Mouse (Mus musculus) hindbrain, embryonic 12.5 days (tissue): ENCODE data around the gene Cltb. TPM values are rescaled to one million over a fixed set of nuclear protein-coding genes. Genes with fewer than 3 reads are reported as not detected.

ENCODE experiments used
- ATAC-seq: fragments of 200-750 bp; cut with Nextera tagmentation; 2 replicates; pipeline ENCODE4 v1.8.0; 2017; ENCODE audit warnings: moderate TSS enrichment; ENCODE audit not compliant: low FRiP score
- H3K27ac ChIP-seq: fragments of 300-500 bp; sonication (generic); 2 replicates; pipeline ENCODE4 v1.5.1; 2016; ENCODE audit warnings: mild to moderate bottlenecking
- H3K27me3 ChIP-seq: fragments of 300-500 bp; sonication (generic); 2 replicates; pipeline ENCODE4 v1.6.1; 2016; ENCODE audit warnings: mild to moderate bottlenecking
- H3K36me3 ChIP-seq: fragments of 300-500 bp; sonication (generic); 2 replicates; pipeline ENCODE4 v1.6.1; 2016; ENCODE audit warnings: mild to moderate bottlenecking
- H3K4me1 ChIP-seq: fragments of 300-500 bp; sonication (generic); 2 replicates; pipeline ENCODE4 v1.6.1; 2016
- H3K4me2 ChIP-seq: fragments of 300-500 bp; sonication (generic); replicated peaks from 2 replicates; pipeline ENCODE4 v1.6.1; 2016; ENCODE audit warnings: mild to moderate bottlenecking
- H3K4me3 ChIP-seq: fragments of 300-500 bp; sonication (generic); 2 replicates; pipeline ENCODE4 v1.5.1; 2016; ENCODE audit warnings: mild to moderate bottlenecking
- H3K9ac ChIP-seq: fragments of 300-500 bp; sonication (generic); 2 replicates; pipeline ENCODE4 v1.6.1; 2016; ENCODE audit warnings: mild to moderate bottlenecking, moderate library complexity
- H3K9me3 ChIP-seq: fragments of 300-500 bp; sonication (generic); replicated peaks from 2 replicates; pipeline ENCODE4 v1.6.1; 2016; ENCODE audit warnings: mild to moderate bottlenecking
- WGBS: fragments of 180-500 bp; shearing (Covaris S2); methylation state at CpG from one replicate; pipeline ENCODE4 v1.1.7; 2016; 5-methylcytosine and 5-hydroxymethylcytosine counted together
- microRNA-seq: library from miRNA; unstranded; fragments of <30 nt; microRNA quantifications from one replicate; pipeline ENCODE4, GENCODE M21; 2017
- polyA plus RNA-seq: library from polyadenylated mRNA; unstranded; fragments of >200 nt; fragmentation: Nextera tagmentation; extraction: Ambion mirVana; gene quantifications from 2 replicates; pipeline ENCODE4 v1.2.1, GENCODE M21; 2016

Cltb gene
- polyA plus RNA-seq, 1 experiment from 2014 or later: 58.2 TPM

DNA sequence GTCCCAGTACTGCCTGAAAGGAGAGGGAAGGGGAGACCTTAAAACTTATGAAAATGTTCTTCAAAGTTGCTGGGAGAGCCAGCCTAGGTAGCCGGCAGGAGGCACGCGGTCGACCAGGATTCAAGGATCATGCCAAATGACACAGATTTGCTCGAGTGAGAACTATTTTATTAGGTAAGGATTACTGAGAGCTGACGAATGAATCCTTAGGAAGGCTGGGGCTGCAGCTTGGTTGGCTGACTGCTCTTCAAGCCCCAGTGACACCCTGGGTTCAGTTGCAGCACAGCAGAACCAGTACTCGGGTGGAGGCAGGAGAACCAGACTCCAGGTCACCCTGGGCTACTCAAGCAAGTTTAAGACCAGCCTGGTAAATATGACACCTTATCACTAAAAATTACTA, 63.1 kb downstream of the Cltb start:
- Histone ChIP-seq H3K4me2 (no peak overlapping the region), H3K9me3 (no peaks in the 10 kb centered on the region), H3K4me3 (no peak overlapping the region), H3K36me3 (peaks cover 64% of the 10 kb centered on the region), H3K9ac (no peak overlapping the region), H3K27ac (no peak overlapping the region), H3K4me1 (no peaks in the 10 kb centered on the region), H3K27me3 (no peaks in the 10 kb centered on the region)
- WGBS: 87% methylated on average over 7 of the region's 7 CpGs
- no peak for ATAC-seq

Small RNA genes within 50 kb of the gene (microRNA-seq; reads per million reads assigned to microRNA genes)
- not detected for gene Gm24195

Other genes with a start within 250 kb of the Cltb start
- 12.5 and 13.8 TPM in 2 replicates for gene Cplx2, start 240.0 kb downstream of the Cltb start, polyA plus RNA-seq
- 123 and 128 TPM in 2 replicates for gene Thoc3, start 142.5 kb downstream of the Cltb start, polyA plus RNA-seq
- gene Simc1, start 107.6 kb downstream of the Cltb start, polyA plus RNA-seq: 18.4 and 19.6 TPM in 2 replicates
- gene 4833439L19Rik, start 45.9 kb downstream of the Cltb start, polyA plus RNA-seq: 235 and 241 TPM in 2 replicates
- gene Arl10, start 36.3 kb downstream of the Cltb start, polyA plus RNA-seq: 52.1 and 54.2 TPM in 2 replicates
- gene Nop16, start 21.3 kb downstream of the Cltb start, polyA plus RNA-seq: 57.1 and 57.8 TPM in 2 replicates
- 171 and 172 TPM in 2 replicates for gene Higd2a, start 21.1 kb downstream of the Cltb start, polyA plus RNA-seq
- 84.2 and 89.7 TPM in 2 replicates for gene Faf2, start 10.4 kb upstream of the Cltb start, polyA plus RNA-seq
- gene Rnf44, start 82.6 kb upstream of the Cltb start, polyA plus RNA-seq: 95.6 and 98.0 TPM in 2 replicates
- not detected in 2 replicates for gene Cdhr2, start 90.1 kb upstream of the Cltb start, polyA plus RNA-seq
- gene Gprin1, start 138.5 kb upstream of the Cltb start, polyA plus RNA-seq: 26.0 and 30.7 TPM in 2 replicates
- 2.5 and 2.9 TPM in 2 replicates for gene Sncb, start 155.3 kb upstream of the Cltb start, polyA plus RNA-seq
- not detected in 2 replicates for gene Eif4e1b, start 172.7 kb upstream of the Cltb start, polyA plus RNA-seq
- gene Tspan17, start 178.0 kb upstream of the Cltb start, polyA plus RNA-seq: 30.0 and 35.0 TPM in 2 replicates